In genomic region chr3:84281936-84282371, GRCm38 (mm10) we compare ENCODE assay signal across 8 mouse cellular contexts. TPM values are rescaled to one million over a fixed set of nuclear protein-coding genes. Genes with fewer than 3 reads are reported as not detected.
DNase-seq lines count a peak whose midpoint lies in the region; ATAC-seq and TF ChIP-seq lines count a peak whose summit lies in the region.

No protein-coding gene starts in this region.

- no peak for TF ChIP-seq POLR2A in lung, adult 2 months (IDR thresholded peaks at IDR 0.05; ENCODE audit: borderline replicate concordance, extremely low read depth, low read depth, low read length)

- H3K4me2 ChIP-seq in lung, postnatal 0 days (replicated peaks; ENCODE audit: low read depth, low read length): no peak overlapping the region
- peak overlapping the region; percentile 24 for H3K4me2 ChIP-seq in limb, embryonic 12.5 days
- H3K4me2 ChIP-seq in stomach, embryonic 16.5 days (ENCODE audit: low read depth, low read length): peak overlapping the region; percentile 10; the same call in 1 of the 2 replicates

- peaks cover 4% of the 10 kb centered on the region; the same call in 1 of the 2 replicates for H3K4me1 ChIP-seq in lung, postnatal 0 days (ENCODE audit: insufficient read depth, low read depth, low read length)
- H3K4me1 ChIP-seq in lung, adult 2 months (ENCODE audit: control insufficient read depth, insufficient read depth, low read length): no peaks in the 10 kb centered on the region; the same call in 1 of the 2 replicates
- peaks cover 26% of the 10 kb centered on the region for H3K4me1 ChIP-seq in limb, embryonic 12.5 days (replicated peaks)
- H3K4me1 ChIP-seq in stomach, embryonic 16.5 days (ENCODE audit: control insufficient read depth, insufficient read depth, low read length): peaks cover 8% of the 10 kb centered on the region; the same call in 1 of the 2 replicates

- H3K27ac ChIP-seq in lung, postnatal 0 days (ENCODE audit: low read length): no peak overlapping the region
- H3K27ac ChIP-seq in limb, embryonic 12.5 days: no peak overlapping the region
- no peak overlapping the region for H3K27ac ChIP-seq in stomach, embryonic 16.5 days (ENCODE audit: low read length)

- DNase-seq in lung, postnatal 0 days (ENCODE audit: low spot score): peak; percentile 30
- no peak for DNase-seq in lung, adult 2 months
- DNase-seq in heart, postnatal 14 days: peak; percentile 12 to 31
- no peak for DNase-seq in frontal cortex, postnatal 36 days (ENCODE audit: low spot score in 2 of 2)
- no peak for DNase-seq in cerebellum, adult 9-10 months
- no peak for DNase-seq in c-Kit-positive CD71-positive TER-119-positive erythroid progenitor cells, embryonic 14.5 days (ENCODE audit: low spot score)

- H3K36me3 ChIP-seq in lung, postnatal 0 days (ENCODE audit: insufficient read depth, low read length): no peaks in the 10 kb centered on the region
- H3K36me3 ChIP-seq in limb, embryonic 12.5 days: no peaks in the 10 kb centered on the region
- H3K36me3 ChIP-seq in stomach, embryonic 16.5 days (ENCODE audit: control insufficient read depth, insufficient read depth, low read length): no peaks in the 10 kb centered on the region

- H3K4me3 ChIP-seq in lung, postnatal 0 days (ENCODE audit: low read depth, low read length): no peak overlapping the region
- no peak overlapping the region for H3K4me3 ChIP-seq in lung, adult 2 months (replicated peaks; ENCODE audit: extremely low read depth, low read depth, low read length)
- no peak overlapping the region for H3K4me3 ChIP-seq in limb, embryonic 12.5 days (replicated peaks)
- H3K4me3 ChIP-seq in stomach, embryonic 16.5 days (replicated peaks; ENCODE audit: low read length): no peak overlapping the region

- intact Hi-C loops in heart, postnatal 14 days (cut with DNase I): no loop called here

- ATAC-seq in lung, postnatal 0 days: 0 out of 2 replicates have a peak, but pooled peaks have one; percentile 16
- no peak for ATAC-seq in limb, embryonic 12.5 days (ENCODE audit: insufficient number of reproducible peaks, insufficient read depth, low FRiP score, low TSS enrichment, low read depth)
- ATAC-seq in stomach, embryonic 16.5 days (ENCODE audit: insufficient read depth, low FRiP score): peak; percentile 48; the same call in 1 of the 2 replicates

- H3K27me3 ChIP-seq in lung, postnatal 0 days (replicated peaks; ENCODE audit: insufficient read depth, low read length): no peaks in the 10 kb centered on the region
- H3K27me3 ChIP-seq in limb, embryonic 12.5 days: peaks cover 40% of the 10 kb centered on the region; the same call in 1 of the 2 replicates
- no peaks in the 10 kb centered on the region for H3K27me3 ChIP-seq in stomach, embryonic 16.5 days (ENCODE audit: control insufficient read depth, insufficient read depth, low read length)

- WGBS in lung, postnatal 0 days: 21% methylated on average over 10 of the region's 10 CpGs
- WGBS in lung, adult 2 months: 30% methylated on average over 10 of the region's 10 CpGs
- WGBS in limb, embryonic 12.5 days: 20% methylated on average over 10 of the region's 10 CpGs
- WGBS in stomach, embryonic 16.5 days: 24% methylated on average over 10 of the region's 10 CpGs

- no peak for TF ChIP-seq EP300 in lung, postnatal 0 days (IDR thresholded peaks at IDR 0.05)

- H3K9me3 ChIP-seq in lung, postnatal 0 days (ENCODE audit: low read length): no peaks in the 10 kb centered on the region
- no peaks in the 10 kb centered on the region for H3K9me3 ChIP-seq in limb, embryonic 12.5 days
- no peaks in the 10 kb centered on the region for H3K9me3 ChIP-seq in stomach, embryonic 16.5 days (replicated peaks; ENCODE audit: control insufficient read depth, low read length)

- no peak overlapping the region for H3K9ac ChIP-seq in lung, postnatal 0 days (replicated peaks; ENCODE audit: low read depth)
- no peak overlapping the region for H3K9ac ChIP-seq in limb, embryonic 12.5 days (replicated peaks)
- H3K9ac ChIP-seq in stomach, embryonic 16.5 days (ENCODE audit: low read length): no peak overlapping the region

- no peak for TF ChIP-seq CTCF in lung, postnatal 0 days (IDR thresholded peaks at IDR 0.05)
- no peak for TF ChIP-seq CTCF in lung, adult 2 months (IDR thresholded peaks at IDR 0.05; ENCODE audit: insufficient read depth, low read length)

RNA-seq across cellular contexts. Expression of gene Trim2, which starts 24.7 kb away (rescaled TPM):
- polyA plus RNA-seq in lung, postnatal 0 days (2015; fragmentation: Nextera tagmentation; extraction: Ambion mirVana): 18.7 and 20.0 TPM in 2 replicates
- 26.3 and 29.8 TPM in 2 replicates for polyA plus RNA-seq in lung, adult 2 months (2012; rRNA removed)
- total RNA-seq in heart, postnatal 14 days (2021): 1 to 10 TPM; 6.9 to 8.5 TPM
- polyA plus RNA-seq in limb, embryonic 12.5 days (2016; fragmentation: Nextera tagmentation; extraction: Ambion mirVana): 17.8 and 18.5 TPM in 2 replicates
- 33.4 and 39.9 TPM in 2 replicates for polyA plus RNA-seq in stomach, embryonic 16.5 days (2015; fragmentation: Nextera tagmentation; extraction: Ambion mirVana)

Comparison
In these comparisons a context has a peak if more than half of its experiments do, and no peak if none do; other contexts are left out.
1. DNase-seq: peak in lung, postnatal 0 days (single experiment) and heart, postnatal 14 days (2 of 2); none in lung, adult 2 months (single experiment), frontal cortex, postnatal 36 days (0 of 2), cerebellum, adult 9-10 months (single experiment) and c-Kit-positive CD71-positive TER-119-positive erythroid progenitor cells, embryonic 14.5 days (single experiment).